Mouse (Mus musculus) hematopoietic multipotent progenitor cell, adult 10-12 weeks (in vitro differentiated cells): Measurements from ENCODE around the gene Sult2a7. TPM values are rescaled to one million over a fixed set of nuclear protein-coding genes. Genes with fewer than 3 reads are reported as not detected.

Source experiments
- polyA plus RNA-seq: library from polyadenylated mRNA; stranded (reverse); fragments of >175 nt; gene quantifications from 2 replicates; pipeline ENCODE4 v1.2.3, GENCODE M21; 2012; ENCODE audit warnings: low replicate concordance

Gene Sult2a7
- not detected in 2 replicates for polyA plus RNA-seq

DNA sequence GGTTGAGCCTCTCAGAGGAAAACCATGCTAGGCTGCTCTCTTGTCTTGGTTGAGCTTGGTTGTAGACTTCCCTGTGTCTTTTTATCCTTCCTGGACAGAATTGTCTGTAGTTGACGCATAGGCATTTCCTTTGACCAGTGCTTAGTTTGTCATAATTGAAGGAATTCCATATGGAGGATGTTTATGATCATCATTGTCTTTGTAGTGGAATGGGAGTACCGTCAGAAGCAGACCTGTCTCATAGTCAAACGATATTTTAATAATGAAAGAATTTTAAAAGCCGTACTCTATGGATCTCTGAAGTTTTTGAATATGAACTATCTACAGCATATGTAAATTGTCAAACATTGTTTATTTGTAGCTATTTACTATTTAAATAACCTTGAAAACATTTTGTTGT lies at the start of gene Sult2a7:
TSS of gene Sult2a7 (minus strand) at position 101 of the 400 bp plus-strand sequence.

DNA sequence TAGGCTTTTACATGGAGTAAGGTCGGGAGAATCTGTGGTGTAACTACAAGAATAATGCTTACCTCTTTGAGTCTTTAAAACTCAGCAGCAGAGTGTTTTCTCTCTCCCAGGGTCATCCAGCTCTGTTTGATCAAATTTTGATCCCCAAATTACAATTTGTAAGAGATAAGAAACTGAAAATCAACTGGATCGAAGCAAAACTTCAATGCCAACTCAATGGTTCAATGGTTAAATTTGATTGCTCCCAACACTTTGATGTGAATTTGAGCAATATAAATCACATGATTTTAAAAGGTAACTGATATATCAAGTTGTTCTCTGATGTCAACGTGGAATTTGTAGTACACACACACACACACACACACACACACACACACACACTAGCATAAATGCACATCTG lies 47.5 kb downstream of the Sult2a7 start, which contains the start of gene Sult2a8:
TSS of gene Sult2a8 (minus strand) at position 236 of the 400 bp plus-strand sequence.

Other genes with a start within 250 kb of the Sult2a7 start
- not detected in 2 replicates for gene Sult2a6, start 239.4 kb downstream of the Sult2a7 start, polyA plus RNA-seq
- gene Obox8, start 160.7 kb downstream of the Sult2a7 start, polyA plus RNA-seq = not detected in 2 replicates
- not detected in 2 replicates for gene Sult2a8, start 47.5 kb downstream of the Sult2a7 start, polyA plus RNA-seq
- not detected in 2 replicates for gene Vmn1r90, start 69.3 kb upstream of the Sult2a7 start, polyA plus RNA-seq
- not detected in 2 replicates for gene Obox7, start 165.3 kb upstream of the Sult2a7 start, polyA plus RNA-seq